ENCODE assay signal across 14 mouse cellular contexts in the genomic region with DNA sequence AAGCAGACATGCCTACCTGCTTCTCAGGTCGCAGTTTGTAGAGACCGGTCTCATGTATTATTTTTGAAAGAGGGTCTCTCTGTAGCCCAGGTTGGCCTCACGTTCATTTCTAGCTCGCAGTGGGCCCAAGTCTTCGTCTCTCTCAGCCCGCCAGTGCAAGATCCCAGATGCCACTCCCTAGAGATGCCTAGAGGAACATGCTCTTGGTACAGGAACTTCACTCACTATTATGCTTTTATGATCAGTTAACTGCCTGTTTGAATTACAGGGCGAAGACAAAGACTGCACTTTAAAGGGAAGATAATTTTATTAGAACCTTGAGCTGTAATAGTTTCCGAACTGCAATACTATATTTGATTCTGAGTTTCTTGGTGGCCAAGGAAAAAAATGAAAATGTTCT.
"Had no signal": no experiment of that assay in that cellular context is flagged by ENCODE, and none has a peak within 500 bp of the region (broad histone marks: within the 10 kb centered on the region; RNA-seq: fewer than 3 reads in every experiment).

No protein-coding gene starts in this region.

- H3K27me3 ChIP-seq: midbrain, embryonic 12.5 days; neural tube, embryonic 12.5 days; stomach, embryonic 15.5 days had no signal

- H3K27ac ChIP-seq: midbrain, embryonic 10.5 days; midbrain, embryonic 12.5 days; neural tube, embryonic 12.5 days; stomach, embryonic 15.5 days; stomach, postnatal 0 days had no signal

- H3K4me2 ChIP-seq: lung, embryonic 14.5 days; midbrain, embryonic 12.5 days; neural tube, embryonic 12.5 days; stomach, embryonic 15.5 days had no signal

- H3K9ac ChIP-seq: lung, embryonic 14.5 days; midbrain, embryonic 12.5 days; neural tube, embryonic 12.5 days; stomach, embryonic 15.5 days had no signal

- ATAC-seq: midbrain, embryonic 16.5 days had no signal

- H3K9me3 ChIP-seq: stomach, embryonic 15.5 days had no signal

- H3K4me3 ChIP-seq: midbrain, embryonic 10.5 days; midbrain, embryonic 12.5 days; neural tube, embryonic 12.5 days; stomach, embryonic 15.5 days had no signal

- DNase-seq: lung, embryonic 14.5 days; lung, postnatal 10 days; lung, postnatal 4 days; midbrain, embryonic 14.5 days; right cerebral cortex, postnatal 14 days; thymus, adult 2 months; thymus, postnatal 25 days; thymus, postnatal 4 days had no signal

- H3K36me3 ChIP-seq: neural tube, embryonic 12.5 days; stomach, embryonic 15.5 days had no signal

- H3K4me1 ChIP-seq: midbrain, embryonic 12.5 days; neural tube, embryonic 12.5 days; stomach, embryonic 15.5 days had no signal
